Mouse (Mus musculus) spleen, adult 10 weeks (tissue): ENCODE data around the gene Mid1. TPM values are rescaled to one million over a fixed set of nuclear protein-coding genes. Genes with fewer than 3 reads are reported as not detected.

Source experiments
- polyA plus RNA-seq: library from polyadenylated mRNA; stranded (reverse); fragments of 350-450 nt; fragmentation: Illumina TruSeq; extraction: RNeasy Lipid Tissue Mini Kit (QIAGEN cat#74804); gene quantifications from one replicate; pipeline ENCODE4 v1.2.3, GENCODE M21; 2015; ENCODE audit warnings: low replicate concordance; ENCODE audit not compliant: insufficient read depth

Gene Mid1
- 20.8 TPM for polyA plus RNA-seq

DNA sequence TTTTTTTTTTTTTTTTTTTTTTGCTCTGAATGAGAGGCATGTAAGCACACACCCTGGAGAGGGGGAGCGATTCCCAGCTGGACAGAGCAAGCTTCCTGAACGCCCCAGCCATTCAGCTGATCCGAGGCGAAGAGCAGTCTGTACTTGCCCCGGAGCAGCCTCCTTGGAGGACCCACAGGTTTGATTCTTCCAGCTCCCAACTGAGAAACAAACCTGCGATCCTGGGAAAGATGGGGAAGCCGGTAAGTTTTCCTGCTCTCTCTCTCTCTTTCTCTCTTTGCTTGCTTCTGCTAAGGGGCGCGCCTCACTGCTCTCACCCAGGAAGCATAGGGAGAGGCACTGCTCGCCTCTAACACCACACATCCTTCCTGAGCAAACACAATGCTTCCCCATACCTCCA lies at the start of gene Mid1:
Mid1 (plus strand) TSS at position 69 of the 400 bp plus-strand sequence.

DNA sequence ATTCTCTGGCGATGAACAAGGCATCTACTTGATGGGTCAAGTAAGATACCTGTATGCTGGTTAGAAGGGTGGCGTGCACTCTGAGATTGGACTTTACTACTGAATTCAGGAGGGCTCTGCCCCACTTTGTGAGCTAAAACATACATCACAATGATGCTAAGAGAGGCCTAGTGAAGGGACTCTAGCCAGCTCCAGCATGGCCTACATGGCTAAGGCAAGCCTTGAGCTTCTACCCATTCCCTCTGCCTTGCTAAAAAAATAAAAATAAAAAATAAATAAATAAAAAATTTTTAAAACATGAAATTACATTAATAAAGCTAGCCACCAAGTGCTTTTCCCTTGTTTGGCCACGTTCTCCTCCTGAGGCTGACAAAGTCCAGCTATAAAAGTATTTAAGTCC lies 94.5 kb downstream of the Mid1 start, which contains the start of gene 4933400A11Rik:
4933400A11Rik (minus strand) TSS at position 101 of the 400 bp plus-strand sequence.

DNA sequence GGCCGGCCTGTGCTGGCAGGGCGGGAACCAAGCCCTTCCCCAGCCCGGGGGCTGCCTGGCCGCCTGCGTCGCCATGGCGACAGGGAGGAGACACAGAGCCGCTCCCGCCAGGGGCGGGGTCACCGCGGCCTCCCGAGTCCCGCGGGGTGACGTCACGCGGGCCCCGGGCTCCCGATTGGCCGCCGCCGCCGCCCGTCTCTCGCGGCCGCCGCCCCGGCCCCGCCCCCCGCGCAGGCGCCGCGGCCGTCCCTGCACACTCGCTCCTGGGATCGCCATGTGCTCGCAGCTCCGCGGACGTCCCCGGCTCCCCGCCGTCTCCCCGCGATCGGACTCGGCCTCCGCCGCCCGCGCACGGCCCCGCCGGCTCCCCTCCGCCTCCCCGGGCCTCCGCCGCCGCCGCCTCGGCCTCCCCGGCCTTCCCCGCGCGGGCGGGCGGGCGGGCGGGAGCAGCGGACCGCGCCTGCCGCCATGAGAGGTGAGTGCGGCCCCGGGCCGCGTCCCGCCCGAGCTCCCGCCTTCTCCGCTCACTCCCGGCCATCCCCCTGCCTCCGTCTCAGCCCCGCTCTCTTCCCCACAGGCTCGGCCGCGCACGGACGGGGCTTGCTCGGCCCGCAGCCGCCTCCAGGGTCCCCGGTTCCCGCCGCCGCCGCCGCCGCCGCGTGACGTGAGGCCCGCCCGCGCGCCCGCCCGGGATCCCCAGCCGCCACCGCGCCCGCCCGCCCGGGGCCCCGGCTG lies 324.2 kb downstream of the Mid1 start, which contains the start of gene Gm21887:
Gm21887 (plus strand) TSS at position 644 of the 735 bp plus-strand sequence.

Other genes with a start within 250 kb of the Mid1 start
- gene 4933400A11Rik, start 94.4 kb downstream of the Mid1 start, polyA plus RNA-seq: not detected